Mouse (Mus musculus) hindbrain, embryonic 11.5 days (tissue): ENCODE measurements around the gene Sertad2. TPM values are rescaled to one million over a fixed set of nuclear protein-coding genes. Genes with fewer than 3 reads are reported as not detected.

Experiments
- ATAC-seq: fragments of 200-750 bp; cut with Nextera tagmentation; 2 replicates; pipeline ENCODE4 v1.8.0; 2017; ENCODE audit warnings: mild to moderate bottlenecking, moderate TSS enrichment, moderate library complexity; ENCODE audit not compliant: low FRiP score
- DNase-seq: peaks from one replicate; pipeline ENCODE4 v3.0.0-alpha.2; 2015; ENCODE audit warnings: low spot score
- H3K27ac ChIP-seq: fragments of 300-500 bp; sonication (generic); 2 replicates; pipeline ENCODE4 v1.5.1; 2014; ENCODE audit warnings: mild to moderate bottlenecking, low read depth, low read length
- H3K27me3 ChIP-seq: fragments of 300-500 bp; sonication (generic); 2 replicates; pipeline ENCODE4 v1.6.1; 2014; ENCODE audit warnings: mild to moderate bottlenecking, low read length, moderate library complexity, mixed read lengths; ENCODE audit not compliant: control insufficient read depth, insufficient read depth
- H3K36me3 ChIP-seq: fragments of 300-500 bp; sonication (generic); 2 replicates; pipeline ENCODE4 v1.6.1; 2014; ENCODE audit warnings: mild to moderate bottlenecking, low read length, moderate library complexity, mixed read lengths; ENCODE audit not compliant: control insufficient read depth, insufficient read depth
- H3K4me1 ChIP-seq: fragments of 300-500 bp; sonication (generic); replicated peaks from 2 replicates; pipeline ENCODE4 v1.6.1; 2014; ENCODE audit warnings: low read length, mixed read lengths; ENCODE audit not compliant: control insufficient read depth, insufficient read depth
- H3K4me2 ChIP-seq: fragments of 300-500 bp; sonication (generic); replicated peaks from 2 replicates; pipeline ENCODE4 v1.6.1; 2014; ENCODE audit warnings: mild to moderate bottlenecking, low read depth, low read length
- H3K4me3 ChIP-seq: fragments of 300-500 bp; sonication (generic); 2 replicates; pipeline ENCODE4 v1.5.1; 2014; ENCODE audit warnings: low read depth, low read length
- H3K9ac ChIP-seq: fragments of 300-500 bp; sonication (generic); 2 replicates; pipeline ENCODE4 v1.6.1; 2014; ENCODE audit warnings: low read depth, low read length
- H3K9me3 ChIP-seq: fragments of 300-500 bp; sonication (generic); 2 replicates; pipeline ENCODE4 v1.6.1; 2016; ENCODE audit warnings: low read length; ENCODE audit not compliant: control insufficient read depth
- WGBS: fragments of 180-500 bp; shearing (Covaris S2); extraction: QIAGEN DNeasy Blood & Tissue Kit; methylation state at CpG from one replicate; pipeline ENCODE4 v1.1.7; 2014; 5-methylcytosine and 5-hydroxymethylcytosine counted together
- polyA plus RNA-seq: library from polyadenylated mRNA; unstranded; fragments of >200 nt; fragmentation: Nextera tagmentation; extraction: Ambion mirVana; gene quantifications from 2 replicates; pipeline ENCODE4 v1.2.1, GENCODE M21; 2014

Gene Sertad2
- polyA plus RNA-seq, 1 experiment from 2014 or later: 24.4 TPM

DNA sequence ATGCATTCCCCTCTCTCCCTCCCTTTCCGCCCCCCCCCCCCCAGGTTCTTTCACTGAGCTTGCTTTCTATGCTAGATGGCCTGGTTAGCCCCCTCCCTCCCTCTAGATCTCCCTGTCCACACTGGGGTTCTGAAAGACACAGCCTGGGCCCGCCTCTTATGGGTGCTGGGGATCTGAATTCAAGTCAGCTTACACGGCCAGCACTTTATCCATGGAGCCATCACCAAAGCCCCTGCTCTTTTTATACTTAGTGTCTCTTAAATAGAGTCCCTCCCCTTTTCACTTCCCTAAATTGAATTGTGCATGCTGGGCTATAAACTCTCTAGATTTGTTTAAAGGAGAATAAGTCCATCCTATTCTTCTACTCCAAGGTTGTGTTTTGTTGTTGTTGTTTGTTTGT lies 12.6 kb downstream of the Sertad2 start:
- no peak overlapping the region for H3K9ac ChIP-seq
- H3K4me3 ChIP-seq: no peak overlapping the region
- no peaks in the 10 kb centered on the region for H3K9me3 ChIP-seq
- no peaks in the 10 kb centered on the region for H3K36me3 ChIP-seq
- no peak for ATAC-seq
- no peak for DNase-seq
- H3K4me1 ChIP-seq: no peaks in the 10 kb centered on the region
- no peaks in the 10 kb centered on the region for H3K27me3 ChIP-seq
- WGBS: 94% methylated on average over 2 of the region's 3 CpGs
- H3K4me2 ChIP-seq: no peak overlapping the region
- no peak overlapping the region for H3K27ac ChIP-seq

DNA sequence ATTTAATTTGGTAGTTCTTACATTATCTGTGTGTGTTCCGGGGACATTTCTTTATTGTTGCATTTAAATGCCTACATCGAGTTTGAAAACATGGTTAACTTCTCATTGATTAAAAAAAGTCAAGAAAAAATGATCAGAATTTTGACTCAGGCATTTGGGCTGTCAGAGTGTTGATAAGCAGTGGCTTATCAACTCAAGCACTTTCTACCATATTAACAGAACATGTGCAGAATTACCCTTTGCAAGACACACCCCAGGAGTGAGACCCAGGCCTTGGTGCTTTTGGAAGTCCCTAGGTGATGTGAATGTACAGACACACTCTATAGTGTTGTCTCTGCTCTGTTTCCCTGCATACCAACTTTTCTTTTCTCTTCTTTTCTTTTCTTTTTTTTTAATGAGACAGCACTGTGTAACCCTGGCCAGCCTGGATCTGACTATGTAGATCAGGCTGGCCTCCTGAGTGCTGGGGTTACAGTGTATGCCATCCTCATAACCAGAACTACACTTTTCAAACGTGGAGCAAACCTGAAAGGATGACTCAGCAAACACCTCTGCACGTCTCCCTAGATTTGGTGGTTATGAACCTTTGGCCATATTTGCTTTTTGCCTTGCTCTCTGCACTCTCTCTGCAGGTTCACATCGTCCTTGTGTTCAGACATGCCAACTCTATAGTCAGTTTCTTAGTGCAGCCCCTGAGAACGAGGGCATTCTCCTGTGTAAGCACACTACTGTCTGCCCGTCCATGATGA lies 13.3 kb downstream of the Sertad2 start:
- WGBS: 80% methylated on average over 7 of the region's 7 CpGs
- ATAC-seq: no peak
- H3K9me3 ChIP-seq: no peaks in the 10 kb centered on the region

DNA sequence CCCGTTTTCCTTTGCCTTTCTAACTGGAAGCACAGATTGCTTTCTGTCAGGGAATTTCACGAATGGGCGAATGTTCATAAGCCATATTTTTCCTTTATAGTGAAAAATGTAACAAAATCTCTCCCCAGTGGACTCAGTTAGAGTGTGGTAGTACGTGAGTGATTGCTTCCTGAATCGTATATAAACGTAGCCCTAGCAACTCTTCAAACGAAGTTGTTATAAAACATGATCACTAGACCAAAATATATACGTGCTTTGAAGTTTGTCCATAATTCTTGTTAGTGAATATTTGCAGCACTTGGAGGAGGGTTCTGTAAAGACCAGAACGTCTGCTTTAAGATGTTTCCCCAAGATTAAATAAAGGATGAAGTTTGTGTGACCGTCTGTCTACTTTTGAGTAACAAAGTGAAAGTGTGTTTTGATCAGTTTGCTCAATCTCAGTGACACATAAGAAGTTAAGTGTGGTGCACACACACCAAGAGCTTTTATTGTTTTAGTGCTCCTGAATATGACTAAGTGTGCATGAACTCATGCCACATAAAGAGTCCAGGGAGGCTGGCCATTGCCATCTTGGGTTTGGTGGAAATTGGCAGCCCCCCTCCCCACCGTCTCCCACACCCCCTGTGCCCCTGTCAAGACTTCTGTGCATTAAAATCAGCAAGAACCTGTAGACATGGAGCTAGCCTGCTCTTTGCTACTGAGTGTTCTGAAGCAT lies 16.3 kb downstream of the Sertad2 start:
- DNase-seq (no peak), ATAC-seq (no peak)
- Histone ChIP-seq H3K4me1 (no peaks in the 10 kb centered on the region), H3K9me3 (no peaks in the 10 kb centered on the region), H3K36me3 (no peaks in the 10 kb centered on the region), H3K27me3 (no peaks in the 10 kb centered on the region), H3K9ac (no peak overlapping the region), H3K27ac (no peak overlapping the region), H3K4me2 (no peak overlapping the region), H3K4me3 (no peak overlapping the region)
- 85% methylated on average over 11 of the region's 11 CpGs for WGBS

More for the DNA sequence above, 13.3 kb downstream of the Sertad2 start:
- Histone ChIP-seq H3K27me3 (no peaks in the 10 kb centered on the region), H3K36me3 (no peaks in the 10 kb centered on the region), H3K4me3 (no peak overlapping the region), H3K4me1 (no peaks in the 10 kb centered on the region), H3K27ac (no peak overlapping the region), H3K4me2 (no peak overlapping the region), H3K9ac (no peak overlapping the region)
- no peak for DNase-seq

DNA sequence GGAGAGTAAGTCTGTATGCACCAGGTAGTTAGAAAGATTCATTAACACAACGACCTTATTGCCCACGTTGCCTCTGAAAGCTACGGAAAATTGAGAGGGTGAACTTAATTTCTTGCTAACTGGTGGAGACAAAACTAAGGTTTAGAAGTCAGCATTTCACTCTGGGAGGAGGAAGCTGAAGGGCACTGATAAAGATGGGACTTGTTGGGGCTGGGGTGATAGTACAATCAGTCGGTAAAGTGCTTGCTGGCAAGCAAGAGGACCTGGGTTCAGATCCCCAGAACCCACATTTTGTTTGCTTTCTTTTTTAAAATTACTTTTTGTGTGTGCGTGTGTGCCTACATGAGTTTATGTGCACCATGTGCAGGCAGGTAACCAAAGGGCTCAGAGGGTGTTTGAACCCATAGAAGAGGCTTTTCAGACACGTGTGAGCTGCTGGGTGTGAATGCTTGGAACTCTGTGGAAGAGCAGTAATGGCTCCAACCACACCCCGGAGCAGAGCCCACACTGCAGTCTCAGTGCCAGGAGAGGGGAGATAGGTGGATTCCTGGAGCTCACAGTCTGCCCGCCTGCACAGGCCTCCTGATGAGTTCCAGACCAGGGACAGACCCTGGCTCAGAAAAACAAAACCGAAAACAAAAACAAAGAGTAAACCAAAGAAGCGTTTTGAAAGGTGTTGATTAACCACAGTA lies 17.0 kb downstream of the Sertad2 start:
- H3K27ac ChIP-seq: no peak overlapping the region
- H3K9ac ChIP-seq: no peak overlapping the region
- DNase-seq (no peak), ATAC-seq (no peak)
- no peak overlapping the region for H3K4me2 ChIP-seq
- no peak overlapping the region for H3K4me3 ChIP-seq
- no peaks in the 10 kb centered on the region for H3K36me3 ChIP-seq
- H3K27me3 ChIP-seq: no peaks in the 10 kb centered on the region
- no peaks in the 10 kb centered on the region for H3K4me1 ChIP-seq
- WGBS: 66% methylated on average over 10 of the region's 10 CpGs
- H3K9me3 ChIP-seq: no peaks in the 10 kb centered on the region

DNA sequence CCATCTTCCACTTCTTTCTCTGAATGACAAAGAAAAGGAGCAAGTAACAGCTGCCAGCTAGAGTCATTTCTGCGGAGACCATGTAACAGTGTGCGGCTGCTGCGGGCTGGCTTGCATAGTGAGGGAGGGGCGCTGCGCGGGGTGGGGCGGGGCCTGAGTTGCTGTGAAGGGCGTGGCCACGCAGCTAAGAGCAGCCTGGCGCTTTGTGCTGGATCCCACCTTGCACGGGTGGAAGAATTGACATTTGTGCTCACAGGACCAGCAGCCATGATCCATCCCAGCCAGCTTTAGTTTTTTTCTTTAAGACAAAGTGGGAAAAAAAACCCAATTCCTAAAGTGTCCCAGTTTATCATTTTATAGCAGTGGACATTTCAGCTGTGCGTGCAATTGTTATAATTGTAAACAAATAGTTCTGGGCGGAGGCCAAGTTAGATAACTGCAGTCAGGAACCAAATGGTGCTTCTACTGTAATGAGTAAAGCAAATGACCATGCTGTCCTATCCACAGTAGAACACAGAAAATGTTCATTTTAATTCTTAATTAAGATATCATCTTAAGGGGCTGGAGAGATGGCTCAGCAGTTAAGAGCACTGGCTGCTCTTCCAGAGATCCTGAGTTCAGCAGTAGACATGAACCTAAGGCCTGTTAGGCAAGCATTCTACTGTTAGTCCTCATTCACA lies 18.4 kb downstream of the Sertad2 start:
- Histone ChIP-seq H3K27me3 (no peaks in the 10 kb centered on the region), H3K9ac (peak overlapping the region; percentile 8; the same call in 1 of the 2 replicates), H3K4me3 (0 out of 2 replicates have a peak overlapping the region, but pooled peaks have one; percentile 3), H3K36me3 (no peaks in the 10 kb centered on the region), H3K4me1 (no peaks in the 10 kb centered on the region), H3K4me2 (peak overlapping the region; percentile 26), H3K27ac (peak overlapping the region; percentile 42), H3K9me3 (no peaks in the 10 kb centered on the region)
- DNase-seq: peak; percentile 85
- ATAC-seq: peak; percentile 97
- 12% methylated on average over 13 of the region's 13 CpGs for WGBS

DNA sequence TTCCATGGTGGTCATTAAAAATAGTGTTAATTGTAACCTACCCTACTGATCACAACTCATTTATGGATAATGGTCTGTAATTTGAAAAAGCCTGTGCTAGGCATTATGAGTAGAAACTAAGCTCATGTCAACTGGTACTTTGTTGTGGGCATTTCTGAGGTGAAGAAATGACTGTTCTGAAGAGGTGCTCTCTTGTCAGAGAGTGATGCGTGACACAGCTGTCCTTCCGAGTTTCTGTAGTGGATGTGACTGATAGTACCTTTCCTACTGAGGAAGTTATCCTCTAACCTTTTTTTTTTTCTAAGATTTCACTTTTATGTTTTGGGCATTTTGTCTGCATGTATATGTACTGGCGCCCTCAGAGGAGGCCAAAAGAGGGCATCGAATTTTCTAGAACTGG lies 22.0 kb downstream of the Sertad2 start:
- DNase-seq: no peak
- H3K4me3 ChIP-seq: no peak overlapping the region
- 93% methylated on average over 4 of the region's 4 CpGs for WGBS
- H3K4me1 ChIP-seq: no peaks in the 10 kb centered on the region
- H3K9ac ChIP-seq: no peak overlapping the region
- H3K4me2 ChIP-seq: no peak overlapping the region
- no peaks in the 10 kb centered on the region for H3K9me3 ChIP-seq
- H3K27ac ChIP-seq: no peak overlapping the region
- H3K36me3 ChIP-seq: no peaks in the 10 kb centered on the region
- no peaks in the 10 kb centered on the region for H3K27me3 ChIP-seq
- ATAC-seq: no peak

DNA sequence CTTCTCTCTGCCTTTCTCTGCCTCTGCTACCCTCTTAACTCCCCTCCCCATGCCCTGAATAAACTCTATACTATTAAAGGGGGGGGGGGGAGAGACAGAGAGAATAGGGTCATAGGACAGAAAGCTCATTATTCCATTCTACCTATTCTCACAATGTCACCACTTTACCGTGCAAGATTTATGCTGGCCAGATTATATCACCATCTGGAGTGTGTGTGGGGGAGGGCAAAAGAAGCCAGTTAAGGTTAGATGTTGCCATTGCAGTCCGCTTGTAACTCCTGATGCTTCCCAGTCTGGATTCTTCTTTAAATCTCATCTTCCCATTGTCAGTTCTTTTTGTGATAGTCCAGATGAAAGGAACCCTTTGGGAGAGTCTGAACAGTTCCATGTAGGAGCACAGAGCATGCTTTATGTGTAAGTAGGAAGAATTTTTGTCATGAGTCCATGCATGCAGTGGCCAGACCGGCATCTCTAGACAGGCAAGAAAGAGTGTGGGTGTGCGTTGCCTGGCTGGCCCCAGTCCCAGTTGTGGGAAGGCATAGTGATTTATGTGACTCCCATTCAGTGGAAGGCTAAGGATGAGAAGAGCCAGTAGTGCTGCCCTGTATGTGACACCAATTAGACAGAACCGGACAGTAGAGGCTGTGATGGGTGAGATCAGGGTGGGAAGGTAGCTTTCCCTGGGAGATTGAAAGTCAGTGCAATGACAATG lies 28.8 kb downstream of the Sertad2 start:
- no peaks in the 10 kb centered on the region for H3K36me3 ChIP-seq
- H3K27ac ChIP-seq: no peak overlapping the region
- no peaks in the 10 kb centered on the region for H3K4me1 ChIP-seq
- 73% methylated on average over 5 of the region's 5 CpGs for whole genome bisulfite sequencing
- no peak overlapping the region for H3K9ac ChIP-seq
- DNase-seq (no peak), ATAC-seq (no peak)
- H3K4me2 ChIP-seq: no peak overlapping the region
- no peaks in the 10 kb centered on the region for H3K27me3 ChIP-seq
- H3K9me3 ChIP-seq: no peaks in the 10 kb centered on the region
- H3K4me3 ChIP-seq: no peak overlapping the region

DNA sequence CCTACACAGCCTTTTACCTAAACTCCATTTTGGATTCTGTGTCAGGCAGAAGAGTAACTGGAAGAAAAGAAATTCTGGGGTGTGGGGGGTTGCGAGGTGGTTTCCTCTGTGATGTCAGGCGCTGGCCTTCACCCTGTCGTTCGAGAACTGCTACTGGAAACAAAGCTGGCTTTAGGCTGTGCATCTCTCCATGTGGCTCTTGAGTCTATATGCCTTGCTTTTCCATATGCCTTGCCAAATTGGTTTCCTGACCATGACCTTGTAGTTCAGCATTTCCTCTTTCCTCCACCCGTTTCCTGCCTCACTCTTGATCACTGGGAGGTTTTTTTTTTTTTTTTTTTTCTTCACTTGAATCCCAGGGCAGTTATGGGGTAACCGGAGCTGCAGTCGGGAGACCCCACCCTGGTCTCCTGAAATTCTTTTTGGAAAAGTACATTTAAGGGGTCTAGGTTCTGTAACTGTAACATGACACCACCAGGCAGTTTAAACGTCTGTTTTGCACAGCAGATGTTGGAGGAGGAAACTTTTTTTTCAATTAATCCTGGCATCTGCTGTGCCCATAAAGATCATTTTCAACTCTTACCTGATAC lies 33.1 kb downstream of the Sertad2 start:
- H3K4me3 ChIP-seq: no peak overlapping the region
- no peaks in the 10 kb centered on the region for H3K9me3 ChIP-seq
- no peak overlapping the region for H3K9ac ChIP-seq
- DNase-seq (no peak), ATAC-seq (no peak)
- no peaks in the 10 kb centered on the region for H3K36me3 ChIP-seq
- no peaks in the 10 kb centered on the region for H3K27me3 ChIP-seq
- 55% methylated on average over 8 of the region's 8 CpGs for WGBS
- no peaks in the 10 kb centered on the region for H3K4me1 ChIP-seq
- no peak overlapping the region for H3K4me2 ChIP-seq
- H3K27ac ChIP-seq: no peak overlapping the region
